Mouse (Mus musculus): ENCODE measurements around the gene C2cd4a. TPM values are rescaled to one million over a fixed set of nuclear protein-coding genes. Genes with fewer than 3 reads are reported as not detected.
A peak's percentile ranks its signal among the peaks of the same experiment; 100 is the strongest.

The C2cd4a gene
- polyA plus RNA-seq, 1 experiment from 2014 or later, result 0.48 TPM

DNA sequence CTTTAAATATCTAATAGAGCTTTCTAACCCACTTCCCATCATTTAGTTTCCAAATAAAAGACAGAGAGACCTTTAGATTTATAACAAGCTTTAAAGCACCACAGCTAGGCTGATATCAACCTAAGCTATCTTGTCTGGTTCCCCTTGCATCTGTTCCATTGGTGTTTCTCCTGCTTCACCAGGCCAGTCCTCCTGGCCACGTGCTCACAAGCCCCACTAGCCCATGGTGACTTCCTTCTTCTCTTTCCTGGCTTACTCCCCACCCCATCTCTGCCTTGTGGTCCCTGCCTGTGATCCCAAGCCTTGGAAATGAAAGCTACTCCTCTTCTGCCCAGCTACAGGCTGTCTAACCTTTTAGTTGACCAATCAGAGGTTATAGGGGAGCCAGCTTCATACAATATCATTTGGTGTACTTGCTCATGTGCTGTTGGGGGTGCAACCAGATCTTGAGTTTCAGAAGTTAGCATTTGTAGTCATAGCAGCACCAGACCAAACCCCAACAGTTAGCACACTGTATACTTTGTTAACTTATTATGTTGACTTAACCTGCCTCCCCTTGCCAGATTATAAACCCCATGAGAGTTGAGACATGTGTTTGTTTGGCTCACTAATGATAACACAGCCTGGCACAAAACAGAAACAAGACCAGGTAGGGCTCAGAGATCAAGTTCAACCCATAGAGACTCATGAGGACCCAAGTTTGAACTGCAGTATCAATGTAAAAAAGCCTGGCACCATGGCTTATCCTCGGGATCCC lies 15.8 kb downstream of the C2cd4a start:
- H3K36me3 ChIP-seq (ENCODE audit: control insufficient read depth, insufficient read depth), result no peaks in the 10 kb centered on the region
- no peak overlapping the region for H3K27ac ChIP-seq (ENCODE audit: low read depth, low read length)
- H3K27me3 ChIP-seq (replicated peaks; ENCODE audit: control insufficient read depth, insufficient read depth, low read length), result no peaks in the 10 kb centered on the region
- ATAC-seq, result no peak
- no peaks in the 10 kb centered on the region for H3K9me3 ChIP-seq (ENCODE audit: control insufficient read depth)
- no peak overlapping the region for H3K4me3 ChIP-seq (ENCODE audit: low read depth, low read length)
- 75% methylated on average over 2 of the region's 2 CpGs for WGBS
- H3K4me2 ChIP-seq (replicated peaks; ENCODE audit: low read depth), result no peak overlapping the region
- no peaks in the 10 kb centered on the region for H3K4me1 ChIP-seq (replicated peaks; ENCODE audit: control insufficient read depth, insufficient read depth, low read length)
- no peak for TF ChIP-seq CTCF (IDR thresholded peaks at IDR 0.05; ENCODE audit: low read depth)
- H3K9ac ChIP-seq (ENCODE audit: low read depth, low read length), result no peak overlapping the region

DNA sequence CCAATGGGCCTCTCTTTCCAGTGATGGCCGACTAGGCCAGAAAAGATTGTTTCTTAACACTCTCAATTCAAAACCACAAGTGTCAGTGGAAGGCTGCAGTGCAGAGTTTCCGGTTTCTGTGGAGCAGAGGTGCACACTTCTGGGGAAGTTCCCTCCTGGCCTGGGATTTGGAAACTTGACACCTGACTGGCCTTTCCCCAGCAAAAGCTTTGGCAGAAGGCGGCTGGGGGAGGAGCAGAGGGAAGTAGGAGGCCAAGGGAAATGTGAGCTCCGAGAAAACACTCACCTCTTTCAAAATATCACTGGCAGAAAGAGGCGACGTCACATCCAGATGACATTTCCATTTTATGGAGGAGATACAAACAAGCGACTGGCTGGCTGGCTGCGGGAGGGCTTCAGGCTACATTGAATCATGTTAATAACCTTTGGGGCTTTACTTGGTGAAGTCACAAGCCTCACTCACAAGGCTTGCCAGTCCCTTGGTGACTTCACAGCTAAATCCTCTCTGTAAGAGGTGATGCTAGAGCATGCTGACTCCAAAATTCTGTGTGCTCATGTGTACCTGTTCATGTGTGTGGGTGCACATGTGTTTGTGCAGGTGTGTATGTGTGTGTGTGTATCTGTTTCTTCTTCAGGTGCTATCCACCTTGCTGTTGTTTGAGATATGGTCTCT lies 18.3 kb downstream of the C2cd4a start:
- TF ChIP-seq CTCF (IDR thresholded peaks at IDR 0.05; ENCODE audit: low read depth), result no peak
- Histone ChIP-seq H3K9ac (ENCODE audit: low read depth, low read length) (no peak overlapping the region), H3K9me3 (ENCODE audit: control insufficient read depth) (no peaks in the 10 kb centered on the region), H3K4me2 (replicated peaks; ENCODE audit: low read depth) (0 out of 2 replicates have a peak overlapping the region, but pooled peaks have one; percentile 10), H3K4me3 (ENCODE audit: low read depth, low read length) (no peak overlapping the region), H3K4me1 (replicated peaks; ENCODE audit: control insufficient read depth, insufficient read depth, low read length) (no peaks in the 10 kb centered on the region), H3K27ac (ENCODE audit: low read depth, low read length) (no peak overlapping the region), H3K36me3 (ENCODE audit: control insufficient read depth, insufficient read depth) (no peaks in the 10 kb centered on the region), H3K27me3 (replicated peaks; ENCODE audit: control insufficient read depth, insufficient read depth, low read length) (no peaks in the 10 kb centered on the region)
- ATAC-seq, result no peak
- 12% methylated on average over 8 of the region's 8 CpGs for WGBS

DNA sequence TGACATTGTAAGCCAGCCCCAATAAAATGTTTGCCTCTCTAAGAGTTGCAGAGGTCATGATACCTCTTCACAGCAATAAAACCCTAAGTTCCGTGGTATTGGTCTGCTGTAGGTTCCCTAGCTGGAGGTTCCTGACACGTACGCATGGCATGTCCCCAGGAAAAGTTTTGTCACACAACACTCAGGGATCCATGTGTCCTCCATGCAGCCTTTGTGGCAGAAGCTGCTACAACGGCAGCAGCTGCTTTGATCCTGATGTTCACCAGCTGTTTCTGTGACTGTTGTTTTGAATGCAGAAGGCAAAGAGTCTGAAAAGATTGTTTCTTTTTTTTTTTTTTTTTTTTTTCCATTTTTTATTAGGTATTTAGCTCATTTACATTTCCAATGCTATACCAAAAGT lies 19.0 kb downstream of the C2cd4a start:
- H3K27me3 ChIP-seq (replicated peaks; ENCODE audit: control insufficient read depth, insufficient read depth, low read length), result no peaks in the 10 kb centered on the region
- no peaks in the 10 kb centered on the region for H3K36me3 ChIP-seq (ENCODE audit: control insufficient read depth, insufficient read depth)
- no peak for ATAC-seq
- H3K4me3 ChIP-seq (ENCODE audit: low read depth, low read length), result no peak overlapping the region
- 70% methylated on average over 4 of the region's 4 CpGs for WGBS
- no peak for TF ChIP-seq CTCF (IDR thresholded peaks at IDR 0.05; ENCODE audit: low read depth)
- no peak overlapping the region for H3K9ac ChIP-seq (ENCODE audit: low read depth, low read length)
- no peak overlapping the region for H3K4me2 ChIP-seq (replicated peaks; ENCODE audit: low read depth)
- H3K4me1 ChIP-seq (replicated peaks; ENCODE audit: control insufficient read depth, insufficient read depth, low read length), result no peaks in the 10 kb centered on the region
- no peaks in the 10 kb centered on the region for H3K9me3 ChIP-seq (ENCODE audit: control insufficient read depth)
- no peak overlapping the region for H3K27ac ChIP-seq (ENCODE audit: low read depth, low read length)

DNA sequence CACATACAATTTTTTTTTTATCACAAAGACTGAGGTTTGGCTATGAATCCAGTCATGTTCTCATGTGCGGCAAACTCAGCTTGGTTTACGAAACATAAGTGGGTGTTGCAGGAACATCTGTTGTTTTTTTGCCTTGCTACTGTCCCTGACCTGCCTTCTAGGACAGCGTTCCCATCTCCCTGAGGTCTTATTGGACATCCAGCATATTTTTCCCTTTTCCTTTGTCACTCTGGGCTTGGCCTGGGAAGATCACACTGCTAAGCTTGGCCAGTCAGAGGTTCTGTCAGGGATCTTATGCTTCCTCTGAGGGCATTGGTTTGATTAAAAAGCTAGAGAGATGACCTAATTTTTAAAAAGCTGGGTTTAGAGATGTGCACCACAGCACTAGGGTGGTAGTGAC lies 21.0 kb downstream of the C2cd4a start:
- no peak overlapping the region for H3K27ac ChIP-seq (ENCODE audit: low read depth, low read length)
- TF ChIP-seq CTCF (IDR thresholded peaks at IDR 0.05; ENCODE audit: low read depth), result no peak

DNA sequence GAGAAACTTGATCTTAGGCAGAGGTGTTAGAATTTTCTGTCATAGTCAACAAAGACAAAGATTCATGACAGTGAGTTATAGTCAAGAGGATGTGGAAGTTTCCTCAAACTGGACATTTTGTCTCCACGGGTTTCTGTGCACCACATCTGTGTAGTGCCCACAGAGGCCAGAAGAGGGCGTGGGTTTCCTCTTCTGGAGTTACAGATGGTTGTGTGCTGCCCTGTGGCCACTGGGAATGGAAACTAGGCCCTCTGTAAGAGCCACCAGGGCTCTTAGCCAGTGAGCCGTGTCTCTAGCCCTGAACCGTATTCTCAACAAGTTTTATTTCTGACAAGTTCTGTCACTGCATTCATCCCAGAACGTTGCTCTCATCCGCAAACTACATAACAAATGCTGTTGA lies 21.6 kb downstream of the C2cd4a start:
- H3K4me2 ChIP-seq (replicated peaks; ENCODE audit: low read depth), result no peak overlapping the region
- no peaks in the 10 kb centered on the region for H3K9me3 ChIP-seq (ENCODE audit: control insufficient read depth)
- no peaks in the 10 kb centered on the region for H3K27me3 ChIP-seq (replicated peaks; ENCODE audit: control insufficient read depth, insufficient read depth, low read length)
- H3K4me3 ChIP-seq (ENCODE audit: low read depth, low read length), result no peak overlapping the region
- TF ChIP-seq CTCF (IDR thresholded peaks at IDR 0.05; ENCODE audit: low read depth), result peak; percentile 31; the same call in 1 of the 2 replicates
- H3K9ac ChIP-seq (ENCODE audit: low read depth, low read length), result no peak overlapping the region
- 58% methylated on average over 6 of the region's 6 CpGs for WGBS
- no peaks in the 10 kb centered on the region for H3K4me1 ChIP-seq (replicated peaks; ENCODE audit: control insufficient read depth, insufficient read depth, low read length)
- no peak for ATAC-seq
- H3K36me3 ChIP-seq (ENCODE audit: control insufficient read depth, insufficient read depth), result no peaks in the 10 kb centered on the region
- H3K27ac ChIP-seq (ENCODE audit: low read depth, low read length), result no peak overlapping the region

More for the DNA sequence above, 21.0 kb downstream of the C2cd4a start:
- H3K4me2 ChIP-seq (replicated peaks; ENCODE audit: low read depth), result no peak overlapping the region
- H3K4me3 ChIP-seq (ENCODE audit: low read depth, low read length), result no peak overlapping the region
- 63% methylated on average over 3 of the region's 3 CpGs for WGBS
- H3K9ac ChIP-seq (ENCODE audit: low read depth, low read length), result no peak overlapping the region
- no peaks in the 10 kb centered on the region for H3K36me3 ChIP-seq (ENCODE audit: control insufficient read depth, insufficient read depth)
- no peaks in the 10 kb centered on the region for H3K27me3 ChIP-seq (replicated peaks; ENCODE audit: control insufficient read depth, insufficient read depth, low read length)
- H3K9me3 ChIP-seq (ENCODE audit: control insufficient read depth), result no peaks in the 10 kb centered on the region
- no peak for ATAC-seq
- no peaks in the 10 kb centered on the region for H3K4me1 ChIP-seq (replicated peaks; ENCODE audit: control insufficient read depth, insufficient read depth, low read length)

DNA sequence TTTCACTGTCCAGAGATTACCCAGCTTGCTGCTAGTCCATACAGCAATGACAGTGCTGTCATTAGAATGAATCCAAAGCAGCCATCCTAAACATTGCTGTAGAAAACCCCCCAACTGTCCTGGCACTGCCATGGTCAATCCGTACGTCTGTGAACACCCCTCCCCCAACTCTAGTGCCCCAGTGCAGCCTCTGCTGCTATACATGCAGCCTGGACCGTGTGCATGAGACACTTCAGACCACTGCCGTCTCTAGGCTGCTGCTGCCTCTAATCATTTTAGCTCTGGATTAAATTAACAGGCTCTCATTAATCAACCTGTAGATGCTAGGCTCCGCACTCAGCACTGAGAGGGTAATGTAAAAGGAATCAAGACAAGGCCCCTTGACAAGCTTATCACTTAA lies 25.1 kb downstream of the C2cd4a start:
- 49% methylated on average over 5 of the region's 5 CpGs for WGBS
- H3K27me3 ChIP-seq (replicated peaks; ENCODE audit: control insufficient read depth, insufficient read depth, low read length), result no peaks in the 10 kb centered on the region
- H3K36me3 ChIP-seq (ENCODE audit: control insufficient read depth, insufficient read depth), result no peaks in the 10 kb centered on the region
- H3K27ac ChIP-seq (ENCODE audit: low read depth, low read length), result no peak overlapping the region
- TF ChIP-seq CTCF (IDR thresholded peaks at IDR 0.05; ENCODE audit: low read depth), result no peak
- H3K9ac ChIP-seq (ENCODE audit: low read depth, low read length), result no peak overlapping the region
- no peaks in the 10 kb centered on the region for H3K9me3 ChIP-seq (ENCODE audit: control insufficient read depth)
- no peaks in the 10 kb centered on the region for H3K4me1 ChIP-seq (replicated peaks; ENCODE audit: control insufficient read depth, insufficient read depth, low read length)
- no peak for ATAC-seq
- H3K4me3 ChIP-seq (ENCODE audit: low read depth, low read length), result no peak overlapping the region
- H3K4me2 ChIP-seq (replicated peaks; ENCODE audit: low read depth), result no peak overlapping the region

Data from intestine, postnatal 0 days (tissue).